Mouse (Mus musculus) kidney, embryonic 14.5 days (tissue): Measurements from ENCODE around the gene Arhgap15. TPM values are rescaled to one million over a fixed set of nuclear protein-coding genes. Genes with fewer than 3 reads are reported as not detected.
A peak's percentile ranks its signal among the peaks of the same experiment; 100 is the strongest.

Source experiments
- ATAC-seq: fragments of 200-750 bp; cut with Nextera tagmentation; 2 replicates; pipeline ENCODE4 v1.8.0; 2017; ENCODE audit warnings: moderate number of reproducible peaks, mild to moderate bottlenecking, moderate TSS enrichment, moderate library complexity; ENCODE audit not compliant: low FRiP score, low TSS enrichment
- H3K27ac ChIP-seq: fragments of 300-500 bp; sonication (generic); 2 replicates; pipeline ENCODE4 v1.5.1; 2014; ENCODE audit warnings: low read depth, mild to moderate bottlenecking, low read length, moderate library complexity, mixed read lengths
- H3K27me3 ChIP-seq: fragments of 300-500 bp; sonication (generic); 2 replicates; pipeline ENCODE4 v1.6.1; 2014; ENCODE audit warnings: mild to moderate bottlenecking, low read length; ENCODE audit not compliant: control insufficient read depth, insufficient read depth
- H3K36me3 ChIP-seq: fragments of 300-500 bp; sonication (generic); 2 replicates; pipeline ENCODE4 v1.6.1; 2014; ENCODE audit warnings: low read length, mixed read lengths; ENCODE audit not compliant: control insufficient read depth, insufficient read depth
- H3K4me1 ChIP-seq: fragments of 300-500 bp; sonication (generic); 2 replicates; pipeline ENCODE4 v1.6.1; 2014; ENCODE audit warnings: low read length, mixed read lengths; ENCODE audit not compliant: control insufficient read depth, insufficient read depth
- H3K4me2 ChIP-seq: fragments of 300-500 bp; sonication (generic); replicated peaks from 2 replicates; pipeline ENCODE4 v1.6.1; 2014; ENCODE audit warnings: low read depth, mild to moderate bottlenecking, low read length
- H3K4me3 ChIP-seq: fragments of 300-500 bp; sonication (generic); 2 replicates; pipeline ENCODE4 v1.5.1; 2014; ENCODE audit warnings: mild to moderate bottlenecking, low read length
- H3K9ac ChIP-seq: fragments of 300-500 bp; sonication (generic); 2 replicates; pipeline ENCODE4 v1.6.1; 2014; ENCODE audit warnings: low read depth, mild to moderate bottlenecking, low read length, moderate library complexity
- H3K9me3 ChIP-seq: fragments of 300-500 bp; sonication (generic); 2 replicates; pipeline ENCODE4 v1.6.1; 2016; ENCODE audit warnings: low read length; ENCODE audit not compliant: control insufficient read depth
- WGBS: fragments of 180-500 bp; shearing (Covaris S2); extraction: QIAGEN DNeasy Blood & Tissue Kit; methylation state at CpG from one replicate; pipeline ENCODE4 v1.1.7; 2014; 5-methylcytosine and 5-hydroxymethylcytosine counted together
- polyA plus RNA-seq: library from polyadenylated mRNA; unstranded; fragments of >200 nt; fragmentation: Nextera tagmentation; extraction: Ambion mirVana; gene quantifications from 2 replicates; pipeline ENCODE4 v1.2.1, GENCODE M21; 2014

Arhgap15 gene
- polyA plus RNA-seq, 1 experiment from 2014 or later: 1.0 TPM

DNA sequence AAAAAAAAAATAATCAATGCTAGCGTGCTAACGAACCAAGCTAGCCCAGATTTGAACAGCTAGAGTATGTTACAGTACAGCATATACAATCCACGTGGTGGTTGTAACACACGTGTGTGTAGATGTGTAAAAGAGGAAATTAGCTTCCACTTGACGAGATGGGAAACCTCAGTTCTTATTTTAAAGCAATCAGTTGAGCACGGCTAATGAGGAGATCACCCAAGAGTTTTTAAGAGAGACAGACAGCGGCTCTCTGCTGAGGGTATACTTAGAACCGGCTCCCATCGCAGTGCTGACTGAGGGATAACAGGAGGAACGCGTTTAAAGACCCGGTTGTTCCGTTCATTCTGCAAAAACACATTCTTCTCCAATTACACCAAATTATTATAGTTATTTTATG, 524.0 kb downstream of the Arhgap15 start:
- Histone ChIP-seq H3K9me3 (no peaks in the 10 kb centered on the region), H3K4me3 (no peak overlapping the region), H3K36me3 (no peaks in the 10 kb centered on the region), H3K27me3 (no peaks in the 10 kb centered on the region), H3K4me2 (no peak overlapping the region), H3K27ac (no peak overlapping the region), H3K9ac (no peak overlapping the region), H3K4me1 (peaks cover 3% of the 10 kb centered on the region; the same call in 1 of the 2 replicates)
- 68% methylated on average over 13 of the region's 13 CpGs for WGBS
- no peak for ATAC-seq

DNA sequence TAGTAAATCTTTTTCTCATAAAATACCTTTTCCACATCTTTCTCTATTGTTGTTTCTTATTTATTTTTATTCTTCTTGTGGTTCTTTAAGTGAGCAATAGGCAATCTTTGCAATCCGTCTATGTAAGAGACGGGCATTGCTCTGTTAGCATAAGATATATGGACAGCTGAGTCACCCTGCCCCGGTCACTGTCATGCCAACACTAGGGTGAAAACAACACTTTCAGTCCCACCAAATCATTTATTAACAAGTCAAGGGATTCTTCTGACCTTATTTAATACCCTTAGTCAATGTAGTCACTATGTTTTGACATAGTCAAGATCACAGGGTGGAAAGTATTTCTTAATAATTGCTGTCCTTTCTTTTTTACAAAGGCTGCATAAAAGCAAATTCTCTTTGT, 525.8 kb downstream of the Arhgap15 start:
- Histone ChIP-seq H3K9me3 (no peaks in the 10 kb centered on the region), H3K4me1 (peaks cover 3% of the 10 kb centered on the region; the same call in 1 of the 2 replicates), H3K36me3 (no peaks in the 10 kb centered on the region), H3K4me3 (no peak overlapping the region), H3K27ac (no peak overlapping the region), H3K9ac (no peak overlapping the region), H3K27me3 (no peaks in the 10 kb centered on the region), H3K4me2 (no peak overlapping the region)
- no peak for ATAC-seq
- 83% methylated on average over 3 of the region's 3 CpGs for WGBS

GRCm38 (mm10) chr2:44286181-44286719, 537.6 kb downstream of the Arhgap15 start:
- no peaks in the 10 kb centered on the region for H3K36me3 ChIP-seq
- no peak overlapping the region for H3K4me3 ChIP-seq
- 86% methylated on average over 4 of the region's 4 CpGs for WGBS
- no peaks in the 10 kb centered on the region for H3K4me1 ChIP-seq
- no peak overlapping the region for H3K4me2 ChIP-seq
- no peak overlapping the region for H3K27ac ChIP-seq
- no peak overlapping the region for H3K9ac ChIP-seq
- H3K9me3 ChIP-seq: no peaks in the 10 kb centered on the region
- H3K27me3 ChIP-seq: no peaks in the 10 kb centered on the region
- no peak for ATAC-seq

DNA sequence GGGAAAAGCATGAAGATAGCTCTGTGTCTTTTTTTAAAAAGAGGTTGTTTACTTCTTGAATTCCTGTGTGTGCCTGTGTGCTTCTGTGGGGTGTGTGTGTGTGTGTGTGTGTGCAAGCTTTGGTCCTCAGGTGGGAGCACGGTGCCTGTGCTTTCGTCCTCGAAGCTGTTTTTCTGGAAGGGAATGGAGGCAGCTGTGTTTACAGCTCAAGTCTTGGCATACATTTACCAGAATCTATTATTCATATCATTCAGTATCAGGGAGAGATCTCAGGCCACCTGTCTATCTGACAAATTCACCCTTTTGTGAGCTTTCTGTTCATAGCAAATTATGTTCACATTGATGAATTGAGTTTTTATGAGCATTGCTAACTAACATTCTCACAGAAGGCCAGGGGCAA, 550.5 kb downstream of the Arhgap15 start:
- Histone ChIP-seq H3K4me1 (no peaks in the 10 kb centered on the region), H3K4me3 (no peak overlapping the region), H3K4me2 (no peak overlapping the region), H3K27ac (no peak overlapping the region), H3K9ac (no peak overlapping the region), H3K9me3 (no peaks in the 10 kb centered on the region), H3K36me3 (no peaks in the 10 kb centered on the region), H3K27me3 (no peaks in the 10 kb centered on the region)
- 89% methylated on average over 3 of the region's 3 CpGs for WGBS
- ATAC-seq: no peak

DNA sequence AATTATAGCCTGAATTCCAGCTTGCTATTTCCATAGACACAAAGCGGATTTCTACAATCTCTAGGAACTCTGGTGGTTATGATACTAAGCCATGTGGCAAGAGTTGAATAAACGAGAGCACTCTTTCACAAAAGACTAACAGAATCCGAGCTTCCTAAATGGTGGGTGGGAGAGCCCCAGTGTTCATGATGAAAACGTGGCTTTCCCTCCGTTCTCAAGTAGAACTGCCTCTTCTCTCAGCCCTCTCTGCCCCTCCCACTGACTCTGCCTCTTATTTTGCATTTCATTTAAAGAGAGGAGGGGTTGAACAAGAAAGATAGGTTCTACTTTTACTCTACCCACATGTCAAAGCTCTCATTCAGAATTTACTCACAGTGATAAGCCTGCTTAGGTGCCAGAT, 551.3 kb downstream of the Arhgap15 start:
- Histone ChIP-seq H3K4me3 (no peak overlapping the region), H3K27me3 (no peaks in the 10 kb centered on the region), H3K27ac (no peak overlapping the region), H3K36me3 (no peaks in the 10 kb centered on the region), H3K4me2 (no peak overlapping the region), H3K4me1 (no peaks in the 10 kb centered on the region), H3K9me3 (no peaks in the 10 kb centered on the region), H3K9ac (no peak overlapping the region)
- WGBS: 51% methylated on average over 5 of the region's 5 CpGs
- no peak for ATAC-seq

GRCm38 (mm10) chr2:44300466-44300865, 551.8 kb downstream of the Arhgap15 start:
- no peak for ATAC-seq
- H3K9me3 ChIP-seq: no peaks in the 10 kb centered on the region
- no peak overlapping the region for H3K4me2 ChIP-seq
- no peak overlapping the region for H3K9ac ChIP-seq
- H3K36me3 ChIP-seq: no peaks in the 10 kb centered on the region
- no peak overlapping the region for H3K27ac ChIP-seq
- no peaks in the 10 kb centered on the region for H3K27me3 ChIP-seq
- H3K4me1 ChIP-seq: no peaks in the 10 kb centered on the region
- H3K4me3 ChIP-seq: no peak overlapping the region
- 50% methylated on average over 6 of the region's 6 CpGs for WGBS

GRCm38 (mm10) chr2:44304261-44304970, 555.8 kb downstream of the Arhgap15 start:
- no peaks in the 10 kb centered on the region for H3K4me1 ChIP-seq
- no peaks in the 10 kb centered on the region for H3K27me3 ChIP-seq
- WGBS: 32% methylated on average over 9 of the region's 9 CpGs
- H3K4me3 ChIP-seq: no peak overlapping the region
- H3K27ac ChIP-seq: no peak overlapping the region
- no peak overlapping the region for H3K4me2 ChIP-seq
- H3K9me3 ChIP-seq: no peaks in the 10 kb centered on the region
- ATAC-seq: peak; percentile 91
- H3K36me3 ChIP-seq: no peaks in the 10 kb centered on the region
- no peak overlapping the region for H3K9ac ChIP-seq

DNA sequence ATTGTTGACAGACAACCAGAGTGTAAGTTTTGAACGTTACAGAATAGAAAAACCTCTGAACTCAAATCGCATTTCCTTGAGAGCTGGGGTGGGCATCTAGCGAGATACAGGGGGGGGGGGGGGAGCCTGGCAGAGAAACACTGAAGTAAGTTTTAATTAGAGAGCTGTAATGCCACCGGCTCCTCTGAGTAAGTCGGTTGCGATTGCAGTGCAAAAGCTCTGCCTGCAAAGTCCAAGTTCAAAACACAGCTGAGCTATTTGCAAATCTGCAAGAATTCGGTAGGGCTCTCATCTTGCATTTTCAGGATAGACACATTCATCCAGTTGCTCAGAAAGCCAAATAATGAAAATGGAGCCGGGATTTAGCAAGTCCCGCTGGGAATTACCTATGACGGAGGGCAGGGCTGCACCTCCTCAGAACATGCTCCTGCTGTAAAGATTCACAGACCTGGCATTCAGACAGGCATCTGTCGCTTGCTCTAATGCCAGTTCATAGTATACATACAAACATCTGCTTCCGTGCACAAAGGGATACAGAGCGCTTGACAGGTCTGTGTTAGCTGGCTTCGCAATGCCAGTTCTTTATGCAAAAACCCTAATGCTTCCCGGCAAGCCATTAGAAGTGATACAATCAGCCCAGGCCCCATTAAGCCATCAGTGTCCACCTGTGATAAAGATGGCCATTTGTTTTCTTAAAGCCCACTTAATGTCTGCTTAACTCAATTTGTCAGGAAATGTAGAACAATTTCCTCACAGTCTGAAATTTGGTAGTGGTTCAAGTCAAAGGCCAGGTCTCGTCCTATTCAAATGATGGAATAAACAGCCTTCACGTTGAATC, 556.6 kb downstream of the Arhgap15 start:
- H3K27ac ChIP-seq: peak overlapping the region; percentile 60; the same call in 1 of the 2 replicates
- no peaks in the 10 kb centered on the region for H3K9me3 ChIP-seq
- H3K4me3 ChIP-seq: no peak overlapping the region
- no peaks in the 10 kb centered on the region for H3K4me1 ChIP-seq
- 37% methylated on average over 17 of the region's 17 CpGs for WGBS
- H3K27me3 ChIP-seq: no peaks in the 10 kb centered on the region
- H3K36me3 ChIP-seq: no peaks in the 10 kb centered on the region
- H3K9ac ChIP-seq: no peak overlapping the region
- no peak overlapping the region for H3K4me2 ChIP-seq
- no peak for ATAC-seq

GRCm38 (mm10) chr2:44306137-44306536, 557.5 kb downstream of the Arhgap15 start:
- H3K9me3 ChIP-seq: no peaks in the 10 kb centered on the region
- no peak overlapping the region for H3K4me2 ChIP-seq
- 51% methylated on average over 2 of the region's 2 CpGs for WGBS

More at GRCm38 (mm10) chr2:44306137-44306536, 557.5 kb downstream of the Arhgap15 start:
- no peaks in the 10 kb centered on the region for H3K4me1 ChIP-seq
- H3K36me3 ChIP-seq: no peaks in the 10 kb centered on the region
- ATAC-seq: no peak
- H3K9ac ChIP-seq: no peak overlapping the region
- no peak overlapping the region for H3K4me3 ChIP-seq
- no peaks in the 10 kb centered on the region for H3K27me3 ChIP-seq
- no peak overlapping the region for H3K27ac ChIP-seq
